Mouse (Mus musculus): ENCODE data around the gene Krtap24-1.
A peak's percentile ranks its signal among the peaks of the same experiment; 100 is the strongest.

Krtap24-1 gene

DNA sequence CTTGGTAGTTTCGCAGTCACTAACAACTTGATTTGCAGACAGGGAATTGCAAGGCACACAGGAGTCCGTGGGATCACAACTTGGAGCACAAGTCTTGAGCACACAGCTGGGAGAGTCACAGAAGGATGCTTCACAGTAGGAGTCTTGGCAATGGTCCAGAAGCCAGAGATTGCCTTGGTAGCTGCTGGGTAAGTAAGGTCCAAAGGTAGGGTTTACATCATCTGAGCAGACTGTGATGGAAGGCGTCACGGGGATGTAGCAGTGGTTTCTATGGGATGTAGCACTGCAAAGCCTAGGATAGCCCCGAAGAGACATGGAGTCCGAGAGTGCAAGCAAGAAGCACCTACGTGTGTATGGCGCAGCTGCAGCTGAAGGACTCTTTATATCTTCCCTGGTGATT lies at the start of gene Krtap24-1:
Gene Krtap24-1 (minus strand): TSS at position 358 of the 400 bp plus-strand sequence.
- DNase-seq (ENCODE audit: low spot score in 2 of 2): no peak

DNA sequence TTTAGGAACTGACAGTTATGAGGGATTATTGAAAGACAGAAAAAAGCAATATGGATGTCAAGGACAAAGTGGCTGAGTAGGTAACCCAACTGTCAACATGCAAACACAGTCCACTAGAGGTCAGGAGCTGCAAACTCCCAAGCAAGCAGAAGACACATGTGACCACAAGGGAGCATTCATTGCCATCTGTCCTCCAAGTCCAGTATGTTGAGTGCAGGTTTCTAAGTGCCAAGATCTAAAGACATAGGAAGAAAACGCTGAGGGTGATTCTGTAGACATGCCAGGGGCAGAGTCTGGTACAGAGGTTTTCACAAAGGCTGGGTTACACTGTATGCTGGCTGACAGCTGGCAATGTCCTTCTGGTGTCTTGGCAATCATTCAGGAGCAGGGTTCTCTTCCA lies 45.3 kb upstream of the Krtap24-1 start:
- no peak for DNase-seq (ENCODE audit: low spot score in 2 of 2)

DNA sequence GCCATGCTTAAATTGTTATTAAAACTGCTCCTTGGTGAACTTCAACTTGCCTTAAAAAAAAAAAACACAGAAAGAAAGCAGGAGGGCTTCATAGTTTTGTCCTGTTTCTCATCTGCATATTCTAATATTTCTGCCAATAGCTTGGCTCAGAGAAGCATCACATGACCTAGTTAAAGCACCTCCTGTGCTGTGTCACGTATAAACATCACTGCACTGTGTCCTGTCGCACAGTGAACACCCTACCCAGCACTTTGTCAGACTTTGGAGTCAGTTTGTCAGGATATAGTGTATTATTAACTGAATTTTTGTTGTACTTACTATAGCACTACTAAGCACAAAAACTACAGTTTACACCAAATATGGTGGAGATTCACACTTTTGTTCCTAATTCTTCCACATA lies 39.9 kb upstream of the Krtap24-1 start:
- no peak for DNase-seq (ENCODE audit: low spot score in 2 of 2)

DNA sequence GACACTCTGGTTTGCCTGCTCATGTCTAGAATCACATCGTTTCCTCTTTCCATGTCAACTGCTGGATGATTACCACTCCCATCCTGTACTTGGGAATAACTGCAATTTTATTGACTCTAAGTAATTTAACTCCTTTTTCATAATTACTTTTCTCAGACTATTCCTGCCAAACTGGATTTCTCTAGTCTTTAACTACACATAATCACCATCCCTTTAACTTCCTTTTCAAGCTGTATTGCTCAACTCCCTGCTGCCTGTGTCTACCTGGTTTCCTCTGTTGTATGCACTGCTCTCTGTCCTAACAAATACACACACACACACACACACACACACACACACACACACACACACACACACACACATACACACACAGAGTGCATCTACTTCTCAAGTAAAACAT lies 39.0 kb upstream of the Krtap24-1 start:
- no peak for DNase-seq (ENCODE audit: low spot score in 2 of 2)

DNA sequence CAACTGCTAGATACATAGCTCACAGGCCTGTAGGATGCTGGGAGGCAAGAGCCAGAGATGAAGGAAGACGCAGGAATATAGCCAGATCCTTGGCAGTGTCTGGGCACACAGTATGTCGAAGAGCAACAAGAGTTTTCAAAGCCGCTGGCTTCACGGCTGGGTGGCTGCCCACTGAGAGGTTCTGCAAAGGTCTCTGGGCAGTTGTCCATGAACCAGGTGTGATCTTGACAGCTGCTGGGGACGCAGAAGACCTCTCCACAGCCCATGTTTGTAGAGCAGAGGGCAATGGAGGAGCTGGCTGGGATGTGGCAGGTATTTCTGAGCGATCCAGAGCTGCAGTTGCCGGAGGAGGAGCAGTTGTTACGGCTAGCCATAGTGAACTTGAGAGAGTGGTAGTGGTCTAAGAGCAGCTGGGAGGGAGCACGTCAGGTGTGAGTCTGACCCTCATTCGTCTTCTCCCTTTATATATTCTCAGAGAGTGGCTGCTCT lies 35.3 kb upstream of the Krtap24-1 start, which contains the start of gene Krtap26-1:
Gene Krtap26-1 (minus strand): TSS at position 439 of the 489 bp plus-strand sequence.
- no peak for DNase-seq (ENCODE audit: low spot score in 2 of 2)

DNA sequence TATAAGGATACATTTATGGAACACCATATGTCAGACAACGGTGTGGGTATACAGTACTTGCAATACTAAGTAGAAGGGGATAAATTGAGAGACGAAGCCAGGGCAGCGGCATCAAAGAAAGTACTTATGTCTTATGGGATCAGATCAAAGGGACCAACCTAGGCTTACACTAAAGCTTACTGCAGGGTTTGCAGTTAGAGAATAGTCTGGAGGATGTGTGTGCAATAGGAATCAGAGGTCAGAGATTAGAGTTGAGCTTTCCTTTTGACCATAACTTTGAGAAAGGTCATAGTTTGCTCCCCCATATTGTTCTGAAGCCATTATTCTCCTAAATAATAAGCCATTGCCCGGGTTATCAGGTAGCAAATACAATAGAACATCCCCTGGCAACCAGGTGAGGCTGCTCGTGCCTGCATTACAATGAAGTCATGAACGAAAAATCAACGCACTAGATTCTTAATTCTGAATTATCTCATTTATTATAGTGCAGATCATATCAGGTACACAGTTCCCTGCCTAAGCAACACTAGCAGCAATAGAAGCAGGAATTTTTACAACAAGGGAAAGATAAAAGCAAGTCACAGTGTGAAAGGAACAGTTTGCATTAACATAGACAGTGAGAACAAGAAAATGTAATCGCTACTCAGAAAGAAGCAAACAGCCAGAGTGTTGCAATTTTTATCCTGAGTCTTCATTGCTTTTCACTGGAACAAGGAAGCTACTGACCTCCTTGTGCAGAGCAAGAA lies 34.5 kb upstream of the Krtap24-1 start:
- no peak for DNase-seq (ENCODE audit: low spot score in 2 of 2)

DNA sequence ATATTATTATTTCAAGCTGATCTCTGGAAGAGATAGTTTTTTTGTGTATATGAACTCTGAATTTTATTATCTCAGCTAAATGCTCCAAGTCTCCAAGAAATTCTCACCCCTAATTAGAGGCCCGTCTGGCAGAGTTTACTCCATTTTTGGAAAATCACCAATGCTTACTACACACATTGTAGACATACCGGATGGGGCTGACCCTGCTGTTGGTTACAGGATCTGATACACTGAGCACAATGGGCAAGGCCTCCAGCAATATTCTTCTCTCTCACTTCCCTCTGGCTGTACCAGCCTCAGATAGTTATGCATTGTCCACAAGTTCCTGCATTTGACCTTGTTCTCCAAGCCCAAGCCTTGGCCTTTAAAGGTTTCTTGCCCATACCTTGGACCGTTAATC lies 28.0 kb upstream of the Krtap24-1 start:
- no peak for DNase-seq (ENCODE audit: low spot score in 2 of 2)

DNA sequence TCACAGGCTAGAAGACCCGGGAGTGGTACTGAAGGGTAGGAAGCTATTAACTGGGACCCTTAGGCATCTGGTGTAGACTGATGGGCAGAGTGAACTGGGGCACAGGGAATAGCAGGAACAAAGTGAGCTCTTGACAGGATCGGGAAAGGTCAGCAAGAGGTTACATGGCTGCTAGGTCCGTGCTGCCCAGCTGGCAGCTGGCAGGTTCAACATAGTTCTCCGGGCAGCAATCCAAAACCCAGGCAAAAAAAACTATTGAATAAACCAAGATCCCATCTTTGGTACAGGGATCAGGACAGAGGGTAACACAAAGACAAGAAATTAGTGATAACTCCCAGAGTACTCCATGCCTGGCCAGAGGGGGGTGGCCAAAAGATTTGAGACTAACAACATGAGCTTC lies 23.1 kb upstream of the Krtap24-1 start:
- no peak for DNase-seq (ENCODE audit: low spot score in 2 of 2)

DNA sequence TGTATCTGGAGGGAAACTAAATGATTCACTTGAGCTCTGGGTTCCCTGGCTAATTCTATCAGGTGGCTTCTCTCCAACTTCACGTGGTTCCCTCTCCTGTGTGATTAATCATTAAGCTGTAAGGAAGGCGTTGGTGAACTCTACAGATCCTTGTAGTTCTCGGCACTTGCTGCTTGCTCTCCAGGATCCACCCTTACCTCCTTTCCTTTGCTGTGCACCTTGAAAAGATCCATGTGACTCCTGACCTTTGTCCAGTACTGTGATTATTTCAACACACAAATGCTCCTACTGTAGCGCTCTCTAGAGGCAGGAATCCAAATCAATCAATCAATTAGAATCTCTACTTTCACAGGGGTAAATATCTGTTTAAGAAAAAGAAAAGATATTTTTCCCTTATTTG lies 19.4 kb upstream of the Krtap24-1 start:
- no peak for DNase-seq (ENCODE audit: low spot score in 2 of 2)

DNA sequence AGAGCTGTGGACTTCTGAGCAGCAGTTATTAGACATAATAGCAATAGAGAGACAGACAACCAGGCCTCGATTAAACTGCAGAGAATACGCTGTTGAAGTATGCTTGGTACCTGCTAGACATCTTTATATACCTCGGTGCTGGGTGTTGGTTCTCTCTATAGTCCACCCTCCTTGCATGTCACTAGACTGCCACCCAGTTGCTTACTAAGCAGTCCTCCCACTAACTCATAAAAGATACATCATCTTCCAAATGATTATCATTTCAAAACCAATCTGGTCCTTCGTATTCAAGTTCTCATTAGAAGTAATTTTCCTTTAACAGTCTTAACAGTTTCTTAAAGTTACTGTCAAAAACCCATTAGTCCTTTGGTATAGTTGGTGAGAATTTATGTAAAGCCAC lies 15.5 kb upstream of the Krtap24-1 start, which contains the start of gene 2310079G19Rik:
Gene 2310079G19Rik (minus strand): TSS at position 101 of the 400 bp plus-strand sequence.
- DNase-seq (ENCODE audit: low spot score in 2 of 2): no peak

DNA sequence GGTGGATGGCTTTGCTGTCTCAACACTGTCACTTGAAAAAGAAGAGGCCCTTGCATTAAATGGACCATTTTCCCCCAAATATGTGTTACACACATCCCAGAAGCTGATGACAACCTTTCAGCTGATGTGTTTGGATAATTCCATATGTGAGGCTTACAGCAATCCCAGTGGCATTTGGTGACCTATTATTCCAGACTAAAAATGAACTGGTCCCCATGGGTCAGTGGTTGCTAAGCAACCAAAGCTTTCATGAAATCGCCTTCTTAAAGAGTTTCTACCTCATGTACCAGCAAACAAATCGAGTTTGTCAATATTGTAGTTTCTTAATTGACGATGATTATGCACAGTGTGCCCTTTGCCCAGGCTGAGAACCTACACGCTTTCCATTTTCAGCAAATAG lies 633 bp upstream of the Krtap24-1 start:
- no peak for DNase-seq (ENCODE audit: low spot score in 2 of 2)

DNA sequence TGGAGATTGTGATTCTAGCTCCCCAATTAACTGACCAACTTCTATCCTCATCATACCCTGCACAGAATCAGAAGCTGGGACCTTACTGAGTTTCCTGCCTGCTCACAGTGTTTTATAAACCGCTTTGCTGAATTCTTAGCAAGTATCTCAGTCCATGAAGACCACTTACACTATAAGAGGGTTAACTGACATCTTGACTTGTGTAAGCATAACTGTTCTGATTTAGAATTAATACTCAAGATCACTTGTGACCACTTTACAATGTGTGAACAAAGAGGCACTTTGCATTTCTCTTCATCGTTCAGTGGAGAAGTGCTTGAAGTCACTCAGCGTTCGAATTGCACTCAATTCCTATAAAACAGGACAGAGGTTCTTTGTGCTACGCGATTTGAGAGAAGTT lies 7.5 kb downstream of the Krtap24-1 start:
- DNase-seq (ENCODE audit: low spot score in 2 of 2): no peak

DNA sequence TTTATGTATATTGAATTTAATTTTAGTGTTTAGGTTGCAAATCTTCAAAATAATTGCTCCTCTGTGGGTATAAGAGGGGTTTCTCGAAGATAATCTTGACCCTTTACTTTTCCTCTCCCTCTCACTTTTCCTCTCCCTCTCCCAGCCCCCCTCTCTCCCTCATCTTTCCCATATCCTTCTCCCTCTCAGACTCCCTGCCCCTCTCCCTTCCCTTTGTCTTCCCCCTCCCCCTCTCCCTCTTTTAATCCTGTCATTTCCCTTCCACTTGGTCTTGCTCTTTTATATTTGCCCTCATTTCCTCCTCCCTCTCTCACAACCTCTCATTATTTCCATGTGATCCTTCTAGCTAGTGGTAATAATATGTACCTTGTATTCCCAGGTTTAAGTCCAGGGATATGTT lies 9.6 kb downstream of the Krtap24-1 start:
- no peak for DNase-seq (ENCODE audit: low spot score in 2 of 2)

DNA sequence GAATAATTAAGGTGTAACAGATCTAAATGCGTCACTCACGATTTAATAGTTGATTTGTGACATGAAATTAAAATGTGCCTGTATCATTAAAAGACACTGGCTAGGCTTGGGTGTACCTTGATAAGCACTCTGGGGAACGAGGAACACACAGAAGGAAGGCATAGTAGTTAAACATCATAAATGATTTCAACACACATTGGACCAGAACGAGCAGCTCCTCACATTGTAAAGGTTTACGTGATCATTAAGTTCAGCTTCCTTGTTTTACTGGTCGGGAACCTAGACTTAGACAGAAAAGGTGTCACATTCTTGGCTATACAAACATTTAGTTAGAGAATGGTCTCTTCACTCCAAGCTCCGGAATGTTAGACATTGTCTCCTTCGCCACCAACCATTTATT lies 11.8 kb downstream of the Krtap24-1 start:
- no peak for DNase-seq (ENCODE audit: low spot score in 2 of 2)

DNA sequence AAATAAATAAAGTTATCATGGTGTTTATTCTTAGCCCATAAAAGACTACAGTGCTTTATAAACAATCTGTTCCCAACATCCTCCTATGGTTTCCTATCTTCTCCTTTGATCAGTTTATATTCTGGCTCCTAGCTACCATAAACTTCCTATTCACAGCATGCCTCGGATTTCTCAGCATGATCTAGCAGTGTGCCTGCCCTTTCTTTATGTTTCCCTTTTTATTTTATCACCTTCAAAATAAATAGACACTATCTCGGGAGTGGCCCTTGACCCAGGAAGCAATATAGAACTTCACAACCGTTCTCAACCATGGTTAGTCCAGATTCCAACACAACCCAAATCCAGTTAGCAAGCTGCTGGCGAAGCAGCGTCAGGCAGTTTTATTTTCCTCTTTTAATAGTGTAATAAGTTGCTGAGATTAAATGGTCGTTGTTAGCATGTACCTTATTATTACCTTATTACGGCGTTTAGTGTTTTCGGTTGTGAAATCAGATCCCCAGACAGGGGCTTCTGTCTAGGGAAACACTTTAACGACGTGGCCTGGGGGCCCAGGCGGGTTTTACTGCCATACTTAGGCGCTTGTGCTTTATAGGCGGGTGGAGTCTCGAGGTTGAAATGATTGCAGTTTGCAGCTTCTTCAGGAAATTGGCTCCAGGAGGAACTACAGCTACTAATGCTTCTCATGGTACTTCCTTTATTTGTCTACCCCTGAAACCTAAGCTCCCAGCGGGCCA lies 12.4 kb downstream of the Krtap24-1 start:
- no peak for DNase-seq (ENCODE audit: low spot score in 2 of 2)

DNA sequence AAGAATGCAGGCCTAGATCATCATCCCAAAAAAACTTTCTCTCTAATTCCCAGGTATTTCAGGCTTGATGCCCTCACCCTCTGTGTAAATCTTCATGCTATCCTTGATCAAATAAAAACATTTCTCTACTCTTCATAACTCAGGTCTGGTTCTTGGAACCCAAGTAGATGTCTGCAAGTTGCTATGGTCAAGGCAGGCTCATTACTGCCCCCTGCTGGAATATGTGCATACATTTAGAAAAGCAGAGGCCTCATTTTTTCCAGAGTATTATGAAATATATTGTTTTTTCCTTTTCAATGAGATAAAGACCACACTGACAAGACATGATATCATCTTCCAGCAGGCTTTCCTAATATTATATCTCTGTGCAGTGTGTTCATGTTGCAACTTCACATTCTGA lies 19.3 kb downstream of the Krtap24-1 start:
- DNase-seq (ENCODE audit: low spot score in 2 of 2): no peak

DNA sequence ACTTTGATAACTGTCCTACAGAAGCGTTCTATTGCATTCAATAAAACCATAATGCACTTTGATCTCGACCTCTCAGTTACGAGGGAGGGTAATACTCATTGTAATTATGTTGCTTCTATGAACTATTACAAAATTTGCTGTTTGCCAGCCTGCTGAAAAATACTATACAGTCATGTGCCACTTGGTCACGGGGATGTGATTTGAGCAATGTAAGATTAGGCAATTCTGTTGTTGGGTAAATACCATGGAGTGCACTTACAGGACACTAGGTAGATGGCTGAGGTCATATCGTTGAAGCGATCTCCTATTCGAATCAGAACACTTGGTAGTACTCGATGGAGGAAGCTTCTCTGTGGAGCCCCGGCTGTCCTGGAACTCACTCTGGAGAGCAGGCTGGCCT lies 28.7 kb downstream of the Krtap24-1 start:
- no peak for DNase-seq (ENCODE audit: low spot score in 2 of 2)

DNA sequence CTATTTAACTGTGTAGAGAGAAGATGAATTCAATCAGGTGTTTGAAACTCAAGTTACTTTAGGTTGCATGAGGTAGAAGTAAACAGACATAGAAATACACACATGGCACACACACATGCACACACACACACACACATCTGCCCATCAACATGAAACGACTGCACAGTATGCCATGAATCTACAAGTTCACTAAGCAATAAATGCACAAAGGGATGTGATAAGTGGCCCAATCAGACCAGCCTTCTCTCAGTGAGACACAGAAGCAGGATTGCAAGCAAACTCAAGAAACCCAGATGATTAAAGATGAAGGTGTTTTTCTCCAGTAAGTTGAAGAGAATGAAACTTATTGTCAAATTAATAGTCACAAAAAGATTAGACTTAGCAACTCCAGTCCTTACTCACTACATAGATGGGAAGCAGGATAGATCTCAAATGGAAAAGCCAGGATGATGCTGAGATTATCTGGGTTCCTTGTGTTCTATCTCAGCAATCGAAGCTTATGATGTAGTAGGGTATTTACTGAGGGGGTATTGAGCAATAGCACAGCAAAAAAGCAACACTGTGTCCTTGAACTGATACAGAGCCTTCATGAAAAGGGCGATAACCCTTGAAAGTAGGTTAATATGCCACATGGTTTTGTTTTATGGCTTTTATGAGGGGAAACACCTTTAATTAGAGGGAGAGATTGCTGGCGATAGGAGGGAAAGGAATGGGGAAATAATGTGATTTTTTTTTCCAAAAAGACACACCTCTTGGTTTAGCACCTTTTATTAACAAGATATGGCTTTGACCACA lies 36.0 kb downstream of the Krtap24-1 start:
- DNase-seq (ENCODE audit: low spot score in 2 of 2): no peak

DNA sequence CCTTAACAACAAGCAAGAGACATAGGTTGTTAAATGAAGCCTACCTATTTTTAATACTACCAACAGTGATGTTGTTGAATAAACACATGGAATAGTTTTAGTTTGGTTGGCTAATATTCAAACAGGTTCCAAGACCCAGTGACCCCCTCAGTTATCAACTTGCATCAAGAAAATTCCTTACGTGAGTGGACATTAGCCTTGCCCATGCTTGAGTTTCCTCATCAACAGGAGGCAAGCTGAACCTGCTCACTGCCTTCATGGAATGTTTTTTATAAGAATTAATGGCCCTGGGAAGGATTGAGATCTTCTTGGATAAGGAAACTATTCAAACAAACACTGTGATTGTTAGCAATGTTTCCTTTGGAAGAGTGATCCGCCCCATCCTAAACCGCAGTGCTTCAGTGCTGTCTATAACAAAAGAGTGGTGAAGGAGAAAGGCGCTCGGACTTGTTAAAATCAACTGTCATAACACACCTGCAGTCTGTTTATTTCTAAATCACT lies 39.1 kb downstream of the Krtap24-1 start:
- DNase-seq (ENCODE audit: low spot score in 2 of 2): no peak

DNA sequence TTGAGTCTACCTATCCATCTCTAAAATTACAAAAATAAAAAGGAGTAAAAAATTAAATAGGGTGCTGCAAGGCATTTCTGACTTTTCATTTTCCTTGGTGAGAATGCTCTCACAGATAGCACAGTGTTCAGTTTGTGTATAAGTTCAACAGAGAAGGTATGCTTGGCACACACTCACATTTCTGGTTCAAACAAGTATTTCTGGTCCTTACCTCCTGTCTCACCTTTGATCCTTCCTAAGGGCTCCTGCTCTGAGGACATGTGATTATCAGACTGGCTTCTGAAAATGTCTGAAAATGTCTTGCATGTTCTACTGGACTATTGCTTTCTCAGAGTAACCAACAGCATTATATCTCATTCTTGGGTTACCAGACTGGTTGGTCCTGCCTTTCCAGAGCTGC lies 41.9 kb downstream of the Krtap24-1 start:
- DNase-seq (ENCODE audit: low spot score in 2 of 2): peak in 1 of 2 experiments; percentile 2

DNA sequence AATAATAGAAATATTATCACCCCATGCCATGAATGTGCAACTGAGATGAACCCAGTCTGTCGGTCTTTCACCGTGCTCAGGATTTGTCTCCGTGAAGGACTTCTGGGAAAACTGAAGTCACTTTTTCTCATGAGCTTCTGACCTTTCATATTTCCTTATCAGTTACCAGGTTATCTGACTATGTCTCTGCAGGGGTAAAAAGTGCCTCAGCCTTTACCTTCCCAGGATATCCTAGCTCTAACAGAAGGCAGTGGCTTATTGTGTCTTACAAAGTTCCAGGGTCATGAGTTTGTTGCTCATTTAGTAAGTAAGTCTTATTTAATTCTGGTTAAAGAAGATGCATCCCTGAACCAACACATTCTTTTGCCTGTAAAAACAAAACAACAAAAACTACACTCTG lies 42.3 kb downstream of the Krtap24-1 start:
- DNase-seq (ENCODE audit: low spot score in 2 of 2): no peak

DNA sequence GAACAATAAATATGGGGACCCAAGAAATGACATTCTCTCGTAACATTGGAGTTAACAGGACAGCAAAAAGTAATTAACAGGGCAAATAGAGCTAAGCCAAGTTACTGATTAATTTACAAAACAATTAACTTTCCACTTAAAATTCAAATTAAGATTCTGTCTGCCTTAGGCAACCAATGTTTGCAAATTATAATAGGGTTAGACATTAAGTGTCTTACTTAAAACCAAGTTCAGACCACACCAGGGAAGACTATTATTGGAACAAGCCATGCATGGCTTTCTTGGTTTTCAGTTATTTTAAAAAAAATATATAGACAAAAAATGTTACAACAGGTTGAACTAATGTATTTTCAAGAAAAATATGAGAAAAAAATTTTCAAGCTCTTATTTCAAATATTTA lies 43.0 kb downstream of the Krtap24-1 start:
- no peak for DNase-seq (ENCODE audit: low spot score in 2 of 2)

Data from urinary bladder, adult 18-20 months (tissue).